Mouse (Mus musculus) midbrain, embryonic 11.5 days (tissue): ENCODE measurements around the gene Gm21954. TPM values are rescaled to one million over a fixed set of nuclear protein-coding genes. Genes with fewer than 3 reads are reported as not detected.

Experiments used
- ATAC-seq: fragments of 200-750 bp; cut with Nextera tagmentation; 2 replicates; pipeline ENCODE4 v1.8.0; 2017; ENCODE audit warnings: moderate TSS enrichment, moderate library complexity; ENCODE audit not compliant: low FRiP score
- DNase-seq: peaks from one replicate; pipeline ENCODE4 v3.0.0; 2015; ENCODE audit warnings: low spot score; ENCODE audit errors: missing footprints
- H3K27ac ChIP-seq: fragments of 300-500 bp; sonication (generic); 2 replicates; pipeline ENCODE4 v1.5.1; 2014; ENCODE audit warnings: low read depth, low read length
- H3K27me3 ChIP-seq: fragments of 300-500 bp; sonication (generic); 2 replicates; pipeline ENCODE4 v1.6.1; 2014; ENCODE audit warnings: mild to moderate bottlenecking, low read length, moderate library complexity, mixed read lengths; ENCODE audit not compliant: control insufficient read depth, insufficient read depth
- H3K36me3 ChIP-seq: fragments of 300-500 bp; sonication (generic); 2 replicates; pipeline ENCODE4 v1.6.1; 2014; ENCODE audit warnings: mild to moderate bottlenecking, low read length, moderate library complexity, mixed read lengths; ENCODE audit not compliant: control insufficient read depth, insufficient read depth
- H3K4me1 ChIP-seq: fragments of 300-500 bp; sonication (generic); 2 replicates; pipeline ENCODE4 v1.6.1; 2014; ENCODE audit warnings: low read length; ENCODE audit not compliant: control insufficient read depth, insufficient read depth
- H3K4me2 ChIP-seq: fragments of 300-500 bp; sonication (generic); 2 replicates; pipeline ENCODE4 v1.6.1; 2014; ENCODE audit warnings: mild to moderate bottlenecking, moderate library complexity
- H3K4me3 ChIP-seq: fragments of 300-500 bp; sonication (generic); 2 replicates; pipeline ENCODE4 v1.5.1; 2014; ENCODE audit warnings: low read depth, low read length
- H3K9ac ChIP-seq: fragments of 300-500 bp; sonication (generic); 2 replicates; pipeline ENCODE4 v1.6.1; 2014; ENCODE audit warnings: low read length
- H3K9me3 ChIP-seq: fragments of 300-500 bp; sonication (generic); 2 replicates; pipeline ENCODE4 v1.6.1; 2016; ENCODE audit warnings: low read length; ENCODE audit not compliant: control insufficient read depth
- WGBS: fragments of 180-500 bp; shearing (Covaris S2); extraction: QIAGEN DNeasy Blood & Tissue Kit; methylation state at CpG from one replicate; pipeline ENCODE4 v1.1.7; 2014; 5-methylcytosine and 5-hydroxymethylcytosine counted together
- polyA plus RNA-seq: library from polyadenylated mRNA; unstranded; fragments of >200 nt; fragmentation: Nextera tagmentation; extraction: Ambion mirVana; gene quantifications from 2 replicates; pipeline ENCODE4 v1.2.1, GENCODE M21; 2014

Gm21954 gene
- polyA plus RNA-seq, 1 experiment from 2014 or later = not detected

DNA sequence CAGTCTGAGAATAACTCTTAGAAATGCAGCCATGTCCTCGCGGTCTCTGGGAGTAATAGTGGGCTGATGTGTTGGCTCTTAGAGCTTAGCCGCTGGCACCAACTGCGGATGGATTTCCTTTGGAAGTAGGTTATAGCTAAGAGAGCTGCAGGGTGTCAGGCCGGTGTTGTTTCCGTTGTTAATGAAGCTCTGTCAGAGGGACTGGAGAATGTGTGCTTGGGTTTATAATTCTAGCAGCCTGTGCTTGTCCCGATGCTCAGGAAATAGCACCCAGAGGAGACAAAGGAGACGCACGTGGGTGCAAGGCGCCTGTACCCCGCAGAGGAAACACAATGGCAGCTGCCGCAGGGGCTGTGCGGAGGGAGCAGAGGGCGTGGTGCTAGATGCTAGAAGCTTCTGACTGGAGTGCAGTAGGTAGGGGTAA, 56.5 kb downstream of the Gm21954 start:
- Histone ChIP-seq H3K4me2 (peak overlapping the region; percentile 30; the same call in 1 of the 2 replicates), H3K27me3 (no peaks in the 10 kb centered on the region), H3K27ac (no peak overlapping the region), H3K9me3 (no peaks in the 10 kb centered on the region), H3K9ac (peak overlapping the region; percentile 52), H3K36me3 (no peaks in the 10 kb centered on the region), H3K4me3 (no peak overlapping the region), H3K4me1 (peaks cover 15% of the 10 kb centered on the region)
- ATAC-seq = peak; percentile 45; the same call in 1 of the 2 replicates
- WGBS = 15% methylated on average over 14 of the region's 14 CpGs
- DNase-seq = peak; percentile 93

Other genes with a start within 250 kb of the Gm21954 start
- 63.2 and 66.7 TPM in 2 replicates for gene Dclk1, start 229.8 kb downstream of the Gm21954 start, polyA plus RNA-seq